Mouse (Mus musculus) subcutaneous adipose tissue, adult 2 months (tissue): Measurements from ENCODE around the gene Ssbp3. TPM values are rescaled to one million over a fixed set of nuclear protein-coding genes. Genes with fewer than 3 reads are reported as not detected.

ENCODE experiments used
- polyA plus RNA-seq: library from polyadenylated mRNA; depleted of rRNA; stranded (reverse); fragments of >200 nt; gene quantifications from 2 replicates; pipeline ENCODE4 v1.2.3, GENCODE M21; 2012; ENCODE audit warnings: low replicate concordance; rRNA removed

Ssbp3 gene
- polyA plus RNA-seq, result 36.8 and 73.7 TPM in 2 replicates

DNA sequence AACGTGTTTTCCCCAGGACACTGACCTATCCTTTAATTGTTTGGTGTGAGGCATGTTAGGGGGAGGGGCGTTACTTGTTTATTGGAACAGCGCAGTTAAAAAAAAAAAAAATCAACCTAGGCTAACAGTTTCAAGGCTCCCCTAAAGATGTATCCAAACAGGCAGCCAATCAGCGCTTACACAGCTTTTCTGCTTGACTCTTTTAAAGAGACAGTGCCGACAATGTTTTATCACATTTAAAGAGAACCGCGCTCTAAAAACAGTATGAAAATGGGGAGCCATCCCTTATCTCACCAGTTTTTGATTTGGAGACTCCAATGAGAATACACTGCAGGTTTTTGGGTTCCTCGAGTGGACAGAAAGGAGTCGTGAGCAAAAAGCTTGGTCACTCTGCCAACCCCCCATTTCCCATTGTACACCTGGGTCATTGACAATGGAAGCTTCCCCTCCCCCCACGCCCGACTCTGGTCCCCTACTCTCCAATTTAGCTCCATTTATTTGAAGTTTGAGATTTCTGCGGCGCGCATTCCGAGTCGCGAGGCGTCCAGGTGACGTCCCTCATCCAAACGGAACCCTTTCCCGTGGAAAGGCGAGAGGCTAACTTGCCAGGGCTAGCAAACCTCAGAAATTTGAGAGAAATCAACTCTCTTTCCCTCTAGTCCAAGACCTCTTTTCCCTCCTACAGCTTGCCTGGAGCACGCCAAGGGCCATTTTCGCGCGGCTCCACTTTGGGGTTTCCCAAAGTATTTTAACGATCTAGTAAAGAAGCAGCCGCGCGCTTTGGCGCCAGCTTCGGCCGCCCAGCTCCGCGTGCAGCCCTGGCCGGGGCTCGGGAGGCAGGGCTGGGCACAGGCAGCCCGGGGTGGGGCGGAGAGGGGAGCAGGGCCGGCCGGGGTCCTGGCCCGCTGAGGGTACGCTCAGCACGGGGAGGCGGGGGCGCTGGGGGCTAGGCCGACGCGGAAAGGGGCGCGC, at the start of gene Ssbp3:
Gene Ssbp3 (plus strand): TSS at position 501 of the 972 bp plus-strand sequence.

DNA sequence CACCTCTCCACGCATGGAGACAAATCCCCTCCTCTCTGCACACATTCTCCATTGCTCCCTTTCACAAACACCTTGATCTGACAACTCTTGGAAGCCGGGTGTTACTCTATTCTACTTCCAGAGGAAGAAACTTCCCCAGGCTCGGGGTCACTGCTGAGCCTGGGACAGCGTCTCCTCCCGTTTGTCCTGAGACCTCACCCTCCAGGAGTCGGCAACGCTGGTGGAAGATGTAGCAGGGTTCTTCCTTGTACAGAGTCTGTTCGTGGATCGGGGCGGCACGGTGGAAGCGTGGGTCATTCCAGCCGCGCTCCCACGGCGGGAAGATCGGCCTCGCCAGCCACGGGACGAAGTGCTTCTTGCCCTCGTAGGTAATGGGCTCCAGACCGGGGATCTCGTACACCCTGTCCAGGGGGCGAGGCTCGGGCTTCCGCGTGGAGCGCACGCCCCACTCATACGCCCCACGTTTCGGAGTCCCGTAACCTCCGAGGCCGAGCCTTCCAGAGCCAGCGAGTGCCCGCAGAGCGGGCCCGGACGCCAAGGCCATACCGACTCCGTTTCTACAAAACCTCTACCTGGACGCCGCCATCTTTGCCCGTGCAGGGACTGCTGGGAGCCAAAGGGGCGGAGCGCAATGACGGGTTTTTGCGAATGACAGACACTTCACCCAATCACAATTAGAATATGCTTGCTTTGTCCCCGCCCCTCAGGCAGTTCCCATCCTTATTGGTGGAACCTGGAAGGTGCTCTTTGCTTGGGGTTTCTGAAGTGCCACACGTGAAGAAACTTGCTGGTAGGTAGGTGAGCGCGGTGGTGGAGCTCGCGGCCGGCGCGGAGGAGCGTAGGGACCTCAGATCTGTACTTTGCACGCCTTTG, 156.0 kb downstream of the Ssbp3 start, which contains the start of the genes Mrpl37 and Cyb5rl:
Gene Mrpl37 (minus strand): TSS at position 617 of the 873 bp plus-strand sequence.
Gene Cyb5rl (plus strand): TSS at position 737 of the 873 bp plus-strand sequence.

DNA sequence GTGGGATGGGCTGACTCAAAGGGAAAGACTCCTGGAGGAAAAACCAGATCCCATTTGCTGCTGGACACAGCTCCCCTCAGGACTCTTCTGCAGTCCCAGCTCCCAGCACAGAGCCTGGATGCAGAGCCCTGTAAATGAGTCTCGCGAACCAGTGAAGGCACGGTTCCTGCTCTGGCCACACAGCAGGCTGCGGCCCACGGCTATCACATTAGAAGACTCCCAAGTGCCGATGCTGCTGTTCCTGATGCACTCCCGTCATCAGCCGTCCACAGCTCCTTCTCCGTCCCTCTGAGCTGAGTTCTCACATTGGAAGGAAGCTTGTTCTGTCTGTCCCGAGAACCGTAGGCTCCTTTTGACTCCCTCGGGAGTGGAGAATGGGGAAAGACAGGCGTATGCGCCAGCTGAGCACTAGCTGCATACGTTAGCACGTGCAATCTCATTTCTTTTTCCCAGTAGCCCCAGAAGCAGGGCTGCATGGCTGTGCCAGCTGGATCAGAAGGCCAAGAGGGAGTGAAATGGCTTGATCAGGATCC, 186.4 kb downstream of the Ssbp3 start, which contains the start of gene Cdcp2:
Gene Cdcp2 (plus strand): TSS at position 51 of the 533 bp plus-strand sequence.

Other genes starting within 250 kb of the Ssbp3 start
- 53.7 and 81.7 TPM in 2 replicates for gene Ttc4, start 231.8 kb upstream of the Ssbp3 start, polyA plus RNA-seq
- 1.0 and 3.9 TPM in 2 replicates for gene Mroh7, start 179.8 kb upstream of the Ssbp3 start, polyA plus RNA-seq
- 0.27 and 1.5 TPM in 2 replicates for gene Fam151a, start 176.8 kb upstream of the Ssbp3 start, polyA plus RNA-seq
- 13.6 and 15.7 TPM in 2 replicates for gene Acot11, start 105.7 kb upstream of the Ssbp3 start, polyA plus RNA-seq
- gene Mrpl37, start 156.2 kb downstream of the Ssbp3 start, polyA plus RNA-seq, result 95.8 and 97.0 TPM in 2 replicates
- 15.4 and 16.7 TPM in 2 replicates for gene Cyb5rl, start 156.3 kb downstream of the Ssbp3 start, polyA plus RNA-seq
- 0.23 TPM in 1 of 2 replicates, not detected in the other for gene Cdcp2, start 186.2 kb downstream of the Ssbp3 start, polyA plus RNA-seq